Mouse (Mus musculus) G1E (cell line): ENCODE data around the gene Rrm1. TPM values are rescaled to one million over a fixed set of nuclear protein-coding genes. Genes with fewer than 3 reads are reported as not detected.

ENCODE experiments used
- ATAC-seq: 2 replicates; pipeline ENCODE4 v1.8.0; 2016; ENCODE audit warnings: mild to moderate bottlenecking; ENCODE audit not compliant: insufficient number of reproducible peaks, poor library complexity, low FRiP score, severe bottlenecking; ENCODE audit errors: extremely low read depth
- DNase-seq: peaks from one replicate; pipeline ENCODE4 v3.0.0; 2012; ENCODE audit warnings: low spot score
- H3K27me3 ChIP-seq: 2 replicates; pipeline ENCODE4 v1.6.1; 2012; ENCODE audit warnings: mild to moderate bottlenecking, low read length, inconsistent platforms; ENCODE audit not compliant: insufficient read depth
- H3K36me3 ChIP-seq: replicated peaks from 2 replicates; pipeline ENCODE3; 2012; ENCODE audit warnings: mild to moderate bottlenecking, inconsistent platforms
- H3K4me1 ChIP-seq: 2 replicates; pipeline ENCODE4 v1.6.1; 2012; ENCODE audit warnings: low read depth, low read length, inconsistent platforms, mixed read lengths; ENCODE audit not compliant: insufficient read depth
- H3K4me3 ChIP-seq: 2 replicates; pipeline ENCODE4 v1.5.1; 2012; ENCODE audit warnings: low read depth, mild to moderate bottlenecking, inconsistent platforms, low read length, moderate library complexity, mixed read lengths
- H3K9me3 ChIP-seq: replicated peaks from 2 replicates; pipeline ENCODE4 v1.6.1; 2012; ENCODE audit warnings: inconsistent platforms
- CTCF ChIP-seq: IDR thresholded peaks from 2 replicates; pipeline ENCODE4 v1.5.1; 2012; ENCODE audit warnings: low read depth, low read length, inconsistent platforms, mixed read lengths
- GATA1 ChIP-seq: IDR thresholded peaks from 2 replicates; pipeline ENCODE4 v1.6.1; 2012; ENCODE audit warnings: borderline replicate concordance, low read length, inconsistent platforms, mixed read lengths
- GATA2 ChIP-seq: IDR thresholded peaks from 2 replicates; pipeline ENCODE4 v1.6.1; 2012; ENCODE audit warnings: low read depth, low read length, inconsistent platforms, borderline replicate concordance
- POLR2AphosphoS5 ChIP-seq: IDR thresholded peaks from 2 replicates; pipeline ENCODE4 v1.6.1; 2012; ENCODE audit warnings: low read depth, low read length, inconsistent platforms; ENCODE audit not compliant: insufficient replicate concordance
- TAL1 ChIP-seq: conservative IDR thresholded peaks from 2 replicates; pipeline ENCODE4 v1.6.1; 2012; ENCODE audit warnings: low read depth, low read length, inconsistent platforms, mixed read lengths
- polyA plus RNA-seq: library from polyadenylated mRNA; stranded (reverse); fragments of >175 nt; gene quantifications from 2 replicates; pipeline ENCODE4 v1.2.3, GENCODE M21; 2012
- total RNA-seq, 2 experiments: library from RNA; stranded (forward) in 1 of 2; stranded (reverse) in 1 of 2; fragments of 200-1000 nt in 1 of 2; fragments of >200 nt in 1 of 2; fragmentation: Nextera tagmentation in 1 of 2; gene quantifications; 2 replicates each; pipeline ENCODE4 v1.2.3; 2014 to 2017

Rrm1 gene
- total and polyA plus RNA-seq, 3 experiments = 131 to 591 (median 285) TPM

DNA sequence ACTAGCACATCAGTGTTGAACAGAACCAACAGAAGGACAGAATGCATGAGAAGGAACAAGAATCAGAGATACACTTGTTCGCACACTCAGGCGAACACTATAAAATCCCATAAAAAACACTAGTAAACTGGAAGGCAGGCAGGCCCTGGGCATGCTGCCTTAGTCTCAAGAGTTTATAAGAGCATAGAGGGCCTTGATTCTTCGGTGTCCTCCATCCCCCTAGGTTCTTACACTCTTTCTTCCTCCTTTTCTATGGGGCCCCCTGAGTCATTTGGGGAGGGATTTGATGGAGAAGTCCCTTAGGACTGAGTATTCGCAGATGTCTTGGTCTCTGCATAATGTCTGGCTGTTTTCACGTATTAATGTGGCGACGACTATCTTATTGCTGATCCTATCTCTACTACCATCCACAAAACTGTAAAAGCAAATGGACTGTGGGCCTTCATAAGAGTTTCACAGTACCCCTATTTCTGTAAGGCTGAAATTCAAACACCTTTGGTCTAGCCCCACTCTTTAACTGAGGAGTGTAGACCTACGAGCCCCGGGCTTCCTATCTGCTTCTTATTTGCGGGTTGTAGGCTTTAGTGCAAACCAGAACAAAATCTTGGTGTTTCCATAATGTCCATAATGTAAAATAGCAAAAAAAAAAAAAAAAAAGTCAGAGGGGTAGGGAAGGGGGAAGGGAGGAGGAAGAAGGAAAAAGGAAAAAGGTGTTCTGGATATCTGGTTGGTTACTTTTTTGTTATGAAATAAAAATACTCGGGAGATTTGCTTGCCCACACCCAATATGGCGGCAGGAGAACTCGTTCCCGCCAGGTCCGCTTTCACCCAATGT lies 456 bp upstream of the Rrm1 start:
- TF ChIP-seq GATA1 (no peak), POLR2AphosphoS5 (no peak), GATA2 (no peak), TAL1 (no peak), CTCF (no peak)
- H3K27me3 ChIP-seq = no peaks in the 10 kb centered on the region
- no peaks in the 10 kb centered on the region for H3K9me3 ChIP-seq
- peaks cover 27% of the 10 kb centered on the region for H3K4me1 ChIP-seq
- H3K36me3 ChIP-seq = peaks cover 28% of the 10 kb centered on the region
- ATAC-seq (no peak), DNase-seq (peak; percentile 15)
- H3K4me3 ChIP-seq = peak overlapping the region; percentile 92; the same call in 1 of the 2 replicates

DNA sequence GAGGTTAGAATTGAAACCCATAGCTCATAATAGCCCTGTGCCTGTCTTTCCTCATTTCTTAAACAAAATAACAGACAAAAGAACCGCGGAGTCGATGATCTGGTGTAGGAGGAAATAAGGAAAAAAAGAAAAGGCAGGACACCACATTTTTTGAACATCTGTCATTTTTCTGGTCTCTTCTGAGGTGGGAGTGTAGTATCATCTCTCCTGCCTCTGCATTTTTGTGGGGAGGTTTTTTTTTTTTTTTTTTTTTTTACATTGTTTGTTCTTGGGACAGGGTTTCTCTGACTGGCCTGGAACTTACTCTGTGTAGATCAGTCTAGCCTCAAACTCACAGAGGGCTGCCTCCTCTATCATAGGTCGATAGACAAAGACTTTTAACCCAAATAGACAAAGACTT lies 937 bp downstream of the Rrm1 start:
- peak overlapping the region; percentile 92 for H3K4me3 ChIP-seq
- TF ChIP-seq POLR2AphosphoS5 = no peak
- TF ChIP-seq TAL1 = no peak
- no peak for TF ChIP-seq GATA1
- TF ChIP-seq GATA2 = no peak
- no peak for TF ChIP-seq CTCF
- H3K27me3 ChIP-seq = no peaks in the 10 kb centered on the region
- no peak for DNase-seq
- no peak for ATAC-seq
- H3K4me1 ChIP-seq = peaks cover 28% of the 10 kb centered on the region
- no peaks in the 10 kb centered on the region for H3K9me3 ChIP-seq
- peaks cover 31% of the 10 kb centered on the region for H3K36me3 ChIP-seq

DNA sequence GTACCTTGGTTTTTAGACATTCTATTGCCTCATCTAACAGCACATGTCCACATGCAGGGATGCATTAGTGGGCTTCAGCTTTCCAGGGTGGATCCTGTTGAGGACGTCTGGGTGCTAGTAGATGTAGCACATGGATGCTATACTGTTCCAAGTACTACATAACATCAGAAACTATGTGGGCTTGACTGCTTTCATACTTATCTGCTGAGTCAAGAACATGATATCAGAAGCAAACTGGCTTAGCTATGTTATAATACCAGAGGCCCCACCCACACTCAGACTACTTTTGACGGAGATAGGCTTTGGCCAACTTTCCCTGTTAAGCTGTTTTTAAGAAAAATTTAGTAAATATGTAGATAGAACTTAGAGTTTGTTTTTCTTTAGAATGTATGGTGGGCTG lies 2.8 kb downstream of the Rrm1 start:
- Histone ChIP-seq H3K4me1 (peaks cover 28% of the 10 kb centered on the region), H3K27me3 (no peaks in the 10 kb centered on the region), H3K36me3 (peaks cover 48% of the 10 kb centered on the region), H3K9me3 (no peaks in the 10 kb centered on the region), H3K4me3 (peak overlapping the region; percentile 62; the same call in 1 of the 2 replicates)
- TF ChIP-seq GATA1 = no peak
- DNase-seq = peak; percentile 14
- ATAC-seq = no peak

DNA sequence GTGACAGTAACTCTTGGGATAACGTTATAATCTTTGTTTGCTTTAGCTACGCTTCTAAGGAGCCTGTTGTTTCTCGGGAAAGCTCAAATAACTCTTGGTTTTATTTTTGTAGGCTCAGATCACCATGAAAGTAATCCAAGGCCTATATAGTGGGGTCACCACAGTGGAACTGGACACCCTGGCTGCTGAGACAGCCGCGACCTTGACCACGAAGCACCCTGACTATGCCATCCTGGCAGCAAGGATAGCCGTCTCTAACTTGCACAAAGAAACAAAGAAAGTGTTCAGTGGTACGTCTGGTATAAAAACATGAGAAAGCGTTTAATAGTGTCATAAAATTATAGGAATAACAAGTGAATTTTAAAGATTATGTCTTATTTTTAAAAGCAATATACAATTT lies 4.9 kb downstream of the Rrm1 start:
- Histone ChIP-seq H3K27me3 (no peaks in the 10 kb centered on the region), H3K9me3 (no peaks in the 10 kb centered on the region), H3K4me3 (no peak overlapping the region), H3K36me3 (peaks cover 69% of the 10 kb centered on the region), H3K4me1 (peaks cover 22% of the 10 kb centered on the region)
- DNase-seq (no peak), ATAC-seq (no peak)
- no peak for TF ChIP-seq GATA1
- no peak for TF ChIP-seq TAL1
- no peak for TF ChIP-seq CTCF
- no peak for TF ChIP-seq GATA2
- no peak for TF ChIP-seq POLR2AphosphoS5

GRCm38 (mm10) chr7:102458618-102459380 lies 17.3 kb downstream of the Rrm1 start:
- H3K9me3 ChIP-seq = no peaks in the 10 kb centered on the region
- DNase-seq (no peak), ATAC-seq (no peak)
- H3K27me3 ChIP-seq = no peaks in the 10 kb centered on the region
- H3K4me3 ChIP-seq = no peak overlapping the region
- H3K4me1 ChIP-seq = peaks cover 18% of the 10 kb centered on the region
- H3K36me3 ChIP-seq = peaks cover 92% of the 10 kb centered on the region
- TF ChIP-seq GATA1 = no peak
- TF ChIP-seq TAL1 = no peak
- TF ChIP-seq POLR2AphosphoS5 = no peak
- TF ChIP-seq GATA2 = no peak
- no peak for TF ChIP-seq CTCF

DNA sequence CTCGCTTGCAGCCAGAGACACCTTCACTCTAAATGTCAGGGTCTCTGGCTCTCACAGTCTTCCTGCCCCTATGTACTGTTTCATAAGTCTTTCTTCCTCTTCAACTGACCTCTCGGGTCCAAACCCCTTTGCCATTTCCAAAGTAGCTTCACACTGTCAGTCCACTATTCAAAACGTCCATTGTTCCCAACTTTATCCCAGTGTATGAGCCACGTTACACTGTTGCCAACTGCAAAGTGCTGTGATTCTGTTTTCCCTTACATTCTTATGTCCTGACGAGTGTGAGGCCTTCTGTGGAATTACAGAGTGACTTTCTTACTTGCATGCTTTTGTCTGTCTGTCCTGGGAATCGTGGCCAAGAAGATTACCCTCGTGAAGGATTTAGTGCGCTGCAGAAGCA lies 26.1 kb downstream of the Rrm1 start:
- DNase-seq (no peak), ATAC-seq (no peak)
- no peak for TF ChIP-seq GATA2
- TF ChIP-seq CTCF = no peak
- TF ChIP-seq POLR2AphosphoS5 = no peak
- no peak for TF ChIP-seq TAL1
- no peak for TF ChIP-seq GATA1
- Histone ChIP-seq H3K9me3 (no peaks in the 10 kb centered on the region), H3K36me3 (peaks cover 90% of the 10 kb centered on the region), H3K4me1 (no peaks in the 10 kb centered on the region; the same call in 1 of the 2 replicates), H3K27me3 (no peaks in the 10 kb centered on the region), H3K4me3 (no peak overlapping the region)
